Mouse (Mus musculus) limb, embryonic 10.5 days (tissue): ENCODE measurements around the gene Ankrd28. TPM values are rescaled to one million over a fixed set of nuclear protein-coding genes. Genes with fewer than 3 reads are reported as not detected.

Source experiments
- DNase-seq: peaks from one replicate; pipeline ENCODE4 v3.0.0-alpha.2; 2017; ENCODE audit warnings: low spot score
- H3K27ac ChIP-seq: fragments of 300-500 bp; sonication (generic); 2 replicates; pipeline ENCODE4 v1.5.1; 2016; ENCODE audit warnings: mild to moderate bottlenecking
- H3K27me3 ChIP-seq: fragments of 300-500 bp; sonication (generic); 2 replicates; pipeline ENCODE4 v1.6.1; 2016; ENCODE audit warnings: low read depth, mild to moderate bottlenecking; ENCODE audit not compliant: poor library complexity, severe bottlenecking
- H3K36me3 ChIP-seq: fragments of 300-500 bp; sonication (generic); 2 replicates; pipeline ENCODE4 v1.6.1; 2016; ENCODE audit warnings: mild to moderate bottlenecking, moderate library complexity
- H3K4me1 ChIP-seq: fragments of 300-500 bp; sonication (generic); 2 replicates; pipeline ENCODE4 v1.6.1; 2016
- H3K4me3 ChIP-seq: fragments of 300-500 bp; sonication (generic); 2 replicates; pipeline ENCODE4 v1.5.1; 2016; ENCODE audit warnings: mild to moderate bottlenecking, moderate library complexity
- H3K9me3 ChIP-seq: fragments of 300-500 bp; sonication (generic); replicated peaks from 2 replicates; pipeline ENCODE4 v1.6.1; 2016; ENCODE audit warnings: mild to moderate bottlenecking
- WGBS: fragments of 180-500 bp; shearing (Covaris S2); methylation state at CpG from one replicate; pipeline ENCODE4 v1.1.7; 2016; 5-methylcytosine and 5-hydroxymethylcytosine counted together
- polyA plus RNA-seq: library from polyadenylated mRNA; unstranded; fragments of >200 nt; fragmentation: Nextera tagmentation; extraction: Ambion mirVana; gene quantifications from 2 replicates; pipeline ENCODE4 v1.2.1, GENCODE M21; 2016

Ankrd28 gene
- polyA plus RNA-seq, 1 experiment from 2014 or later: 10.1 TPM

DNA sequence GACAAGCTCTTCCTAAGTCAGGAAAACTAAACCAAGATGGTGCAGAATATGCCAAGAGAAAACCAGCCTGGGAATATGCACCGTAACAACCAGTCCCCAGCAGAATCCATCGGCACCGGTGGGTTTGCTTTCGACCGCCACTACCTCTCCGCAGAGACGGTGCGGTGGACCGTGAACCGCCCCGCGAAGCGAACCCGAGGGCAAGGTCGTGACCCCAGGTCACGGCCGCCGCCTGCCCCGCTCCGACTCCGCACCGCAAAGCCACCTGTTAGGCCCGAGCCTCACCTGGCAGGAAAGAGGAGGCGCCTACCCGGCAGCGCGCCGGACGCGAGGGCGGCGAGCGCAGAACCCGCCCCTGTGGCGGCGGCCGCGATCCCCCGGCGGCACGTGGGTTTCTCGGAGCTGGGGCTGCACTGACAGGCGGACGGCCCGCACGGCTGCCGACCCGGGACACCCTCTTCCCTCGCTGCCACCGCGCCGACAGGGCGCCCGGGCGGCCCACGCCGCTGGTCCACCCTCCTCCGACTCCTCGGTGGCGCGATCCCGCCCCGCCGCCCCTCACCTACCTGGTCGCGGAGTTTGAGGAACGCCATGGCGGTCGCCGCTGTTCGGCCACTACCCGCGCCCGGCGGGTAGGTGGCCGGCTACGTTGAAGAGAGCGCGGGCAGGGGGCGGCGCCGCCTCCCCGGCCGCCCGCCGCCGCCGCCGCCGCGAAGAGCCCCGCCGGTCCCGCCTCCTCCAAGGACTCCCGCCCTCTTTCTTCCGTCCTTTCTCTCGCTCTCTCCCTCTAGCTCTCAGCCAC is 489 bp downstream of the Ankrd28 start:
- H3K36me3 ChIP-seq: no peaks in the 10 kb centered on the region
- WGBS: under 1% methylated on average over 96 of the region's 97 CpGs
- H3K9me3 ChIP-seq: no peaks in the 10 kb centered on the region
- H3K27me3 ChIP-seq: no peaks in the 10 kb centered on the region
- DNase-seq: peak; percentile 73
- peak overlapping the region; percentile 99 for H3K4me3 ChIP-seq
- H3K27ac ChIP-seq: peak overlapping the region; percentile 95
- peaks cover 15% of the 10 kb centered on the region for H3K4me1 ChIP-seq

DNA sequence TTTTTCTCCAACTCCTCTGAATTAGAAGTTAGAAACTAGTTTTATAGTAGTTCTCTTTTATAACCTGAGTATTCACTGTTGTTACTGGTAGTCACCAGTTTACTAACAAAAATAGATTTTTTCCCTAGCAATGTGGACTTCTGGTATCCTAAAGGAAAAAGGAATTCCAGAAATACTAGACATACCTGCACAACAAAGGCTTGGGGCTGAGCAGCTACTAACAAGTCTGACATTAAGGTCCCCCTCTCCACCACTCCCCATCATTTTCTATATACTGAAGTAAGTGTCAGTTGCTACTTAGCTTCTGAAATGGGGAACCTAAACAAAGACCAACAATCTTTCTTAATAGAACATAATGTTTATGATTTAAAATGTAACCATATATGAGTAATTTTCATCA is 3.2 kb downstream of the Ankrd28 start:
- no peak overlapping the region for H3K4me3 ChIP-seq
- DNase-seq: no peak
- H3K4me1 ChIP-seq: peaks cover 15% of the 10 kb centered on the region
- H3K9me3 ChIP-seq: no peaks in the 10 kb centered on the region
- no peak overlapping the region for H3K27ac ChIP-seq
- H3K27me3 ChIP-seq: no peaks in the 10 kb centered on the region
- H3K36me3 ChIP-seq: no peaks in the 10 kb centered on the region

DNA sequence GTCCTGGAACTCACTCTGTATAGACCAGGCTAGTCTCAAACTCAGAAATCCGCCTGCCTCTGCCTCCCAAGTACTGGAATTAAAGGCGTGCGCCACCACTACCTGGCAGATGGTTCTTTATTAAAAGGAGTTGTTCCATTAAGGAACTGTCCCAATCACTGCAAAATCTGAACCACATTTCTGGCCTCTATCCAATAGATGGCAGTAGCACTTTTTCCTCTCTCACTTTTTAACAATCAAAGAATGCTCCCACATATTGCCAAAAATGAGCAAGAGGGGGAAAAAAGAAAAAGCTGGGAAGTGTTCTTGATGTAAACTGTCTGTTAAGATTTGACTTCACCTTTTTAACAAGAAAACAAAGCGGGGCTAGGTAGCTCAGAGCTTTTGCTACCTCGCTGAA is 20.5 kb downstream of the Ankrd28 start:
- no peak for DNase-seq
- H3K4me3 ChIP-seq: no peak overlapping the region
- 93% methylated on average over 5 of the region's 5 CpGs for WGBS

DNA sequence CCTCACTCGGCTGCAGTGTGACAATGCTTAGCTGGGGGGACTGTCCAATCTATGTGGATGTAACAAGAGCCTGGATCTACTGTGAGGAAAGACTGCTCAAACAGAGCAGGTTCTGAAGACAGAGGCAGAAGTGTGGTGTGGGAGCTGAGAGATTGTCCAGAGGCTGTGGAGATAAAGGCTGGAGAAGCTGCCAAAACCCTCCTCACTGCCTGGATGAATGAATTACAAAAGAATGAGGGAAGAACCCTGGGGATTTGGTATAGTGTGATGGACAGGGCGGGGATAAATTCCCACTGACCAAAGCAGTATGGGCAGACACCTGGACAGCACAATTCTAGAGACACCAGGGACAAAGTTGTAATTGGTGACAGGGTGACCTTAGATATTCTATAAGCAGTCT is 26.7 kb downstream of the Ankrd28 start:
- no peaks in the 10 kb centered on the region for H3K27me3 ChIP-seq
- DNase-seq: no peak
- no peaks in the 10 kb centered on the region for H3K9me3 ChIP-seq
- H3K4me1 ChIP-seq: peaks cover 2% of the 10 kb centered on the region; the same call in 1 of the 2 replicates
- WGBS: 78% methylated on average over 2 of the region's 2 CpGs
- no peak overlapping the region for H3K4me3 ChIP-seq
- H3K27ac ChIP-seq: no peak overlapping the region
- H3K36me3 ChIP-seq: 0 out of 2 replicates have a peak, but pooled peaks cover 3% of the 10 kb centered on the region

More for the DNA sequence above, 20.5 kb downstream of the Ankrd28 start:
- Histone ChIP-seq H3K27ac (no peak overlapping the region), H3K4me1 (no peaks in the 10 kb centered on the region), H3K9me3 (no peaks in the 10 kb centered on the region), H3K36me3 (0 out of 2 replicates have a peak, but pooled peaks cover 3% of the 10 kb centered on the region), H3K27me3 (no peaks in the 10 kb centered on the region)

DNA sequence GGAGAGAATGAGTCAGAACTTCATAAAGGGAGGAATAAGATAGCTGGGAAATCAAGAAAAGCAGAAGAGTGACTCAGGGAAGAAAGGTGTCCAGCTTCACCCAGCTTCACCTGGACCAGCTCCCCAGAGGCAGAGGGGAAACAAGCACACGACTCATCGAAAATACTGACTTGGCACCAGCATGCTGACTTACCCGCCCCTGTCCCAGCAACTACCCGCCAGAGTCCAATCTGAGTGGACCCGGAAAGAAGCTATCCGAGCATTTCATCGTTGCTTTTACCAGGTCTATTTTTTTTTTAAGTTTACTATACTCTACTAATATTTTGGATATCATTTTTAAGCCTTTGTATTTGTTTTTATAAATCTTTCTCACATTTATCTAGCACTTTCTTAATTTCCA is 29.5 kb downstream of the Ankrd28 start:
- Histone ChIP-seq H3K36me3 (no peaks in the 10 kb centered on the region), H3K27me3 (no peaks in the 10 kb centered on the region), H3K4me3 (no peak overlapping the region), H3K4me1 (peaks cover 3% of the 10 kb centered on the region; the same call in 1 of the 2 replicates), H3K27ac (no peak overlapping the region), H3K9me3 (no peaks in the 10 kb centered on the region)
- DNase-seq: no peak
- 85% methylated on average over 7 of the region's 7 CpGs for WGBS

DNA sequence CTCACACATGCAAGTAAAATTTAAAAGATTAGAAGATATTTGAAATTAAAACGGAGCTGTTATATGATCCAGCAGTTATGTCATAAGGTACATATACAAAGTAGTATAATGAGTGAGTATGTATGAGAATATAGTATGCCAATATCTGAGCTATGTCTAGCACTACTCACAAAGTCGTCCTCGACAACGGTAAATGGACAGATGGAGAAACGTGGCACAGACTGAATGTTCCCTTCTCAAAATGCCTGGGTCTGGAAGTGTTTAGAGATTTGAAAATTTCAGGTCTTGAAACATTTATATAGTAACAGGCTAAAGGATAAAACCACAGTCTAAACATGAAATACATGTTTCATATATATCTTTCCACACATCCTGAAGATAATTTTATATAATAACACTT is 30.0 kb downstream of the Ankrd28 start:
- no peaks in the 10 kb centered on the region for H3K36me3 ChIP-seq
- 88% methylated on average over 5 of the region's 5 CpGs for WGBS
- no peak overlapping the region for H3K4me3 ChIP-seq
- H3K27me3 ChIP-seq: no peaks in the 10 kb centered on the region
- no peak overlapping the region for H3K27ac ChIP-seq
- DNase-seq: no peak
- peaks cover 3% of the 10 kb centered on the region; the same call in 1 of the 2 replicates for H3K4me1 ChIP-seq
- H3K9me3 ChIP-seq: no peaks in the 10 kb centered on the region

DNA sequence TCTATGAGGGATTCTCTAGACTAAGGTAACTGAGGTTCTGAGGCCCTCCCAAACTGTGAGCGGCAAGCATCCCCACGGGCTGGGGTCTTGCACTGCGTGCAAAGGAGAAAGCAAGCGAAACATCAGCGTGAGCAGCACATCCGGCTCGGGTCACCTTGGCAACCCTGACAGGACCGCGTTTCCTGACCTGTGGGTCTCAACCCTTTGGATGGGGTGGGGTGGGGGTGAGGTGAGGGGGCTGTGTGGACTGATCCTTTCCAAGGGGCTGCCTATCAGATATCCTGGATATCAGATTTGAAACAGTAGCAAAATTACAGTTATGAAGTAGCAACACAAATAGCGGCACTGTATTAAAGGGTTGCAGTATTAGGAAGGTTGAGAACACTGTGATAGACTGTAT is 31.5 kb downstream of the Ankrd28 start:
- Histone ChIP-seq H3K4me1 (peaks cover 3% of the 10 kb centered on the region; the same call in 1 of the 2 replicates), H3K36me3 (no peaks in the 10 kb centered on the region), H3K27me3 (no peaks in the 10 kb centered on the region), H3K27ac (no peak overlapping the region), H3K9me3 (no peaks in the 10 kb centered on the region), H3K4me3 (no peak overlapping the region)
- WGBS: 81% methylated on average over 10 of the region's 10 CpGs
- no peak for DNase-seq

DNA sequence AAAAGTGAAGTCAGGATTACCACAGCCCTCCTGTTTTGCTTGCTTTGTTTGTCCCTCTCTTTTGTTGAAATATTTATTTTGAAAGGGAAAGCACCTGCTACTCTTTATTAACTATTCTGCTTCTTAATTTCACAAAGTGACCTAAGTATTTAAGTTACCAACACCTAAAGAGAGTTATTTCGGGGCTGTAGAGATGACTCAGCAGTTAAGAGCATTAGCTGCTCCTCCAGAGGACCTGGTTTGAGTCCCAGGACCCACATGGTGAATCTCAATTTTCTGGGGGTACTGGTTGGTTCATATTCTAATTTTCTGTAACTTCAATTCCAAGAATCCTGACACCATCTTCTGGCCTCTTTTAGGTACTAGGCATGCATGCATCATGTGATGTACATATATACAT is 34.9 kb downstream of the Ankrd28 start:
- Histone ChIP-seq H3K27me3 (no peaks in the 10 kb centered on the region), H3K36me3 (no peaks in the 10 kb centered on the region), H3K4me1 (peaks cover 3% of the 10 kb centered on the region; the same call in 1 of the 2 replicates), H3K9me3 (no peaks in the 10 kb centered on the region), H3K4me3 (no peak overlapping the region), H3K27ac (no peak overlapping the region)
- 67% methylated on average over 1 of the region's 1 CpGs for WGBS
- DNase-seq: no peak

DNA sequence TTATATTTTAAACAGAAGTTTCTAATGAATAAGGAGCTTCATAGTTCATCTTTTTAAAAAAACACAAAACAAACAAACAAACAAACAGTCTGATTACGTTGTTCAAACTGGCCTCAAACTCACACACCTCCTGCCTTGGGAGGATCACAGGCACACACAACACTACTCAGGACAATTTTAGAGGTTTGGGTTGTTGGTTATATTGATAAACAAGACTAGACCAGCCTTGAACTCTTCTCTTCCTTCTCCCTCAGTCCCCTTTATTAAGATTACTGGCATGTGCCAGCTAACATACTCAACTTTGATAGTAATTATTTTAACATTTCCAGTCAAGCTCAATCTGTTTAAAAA is 35.7 kb downstream of the Ankrd28 start:
- 52% methylated on average over 1 of the region's 1 CpGs for WGBS
- no peaks in the 10 kb centered on the region for H3K36me3 ChIP-seq
- no peak overlapping the region for H3K4me3 ChIP-seq

DNA sequence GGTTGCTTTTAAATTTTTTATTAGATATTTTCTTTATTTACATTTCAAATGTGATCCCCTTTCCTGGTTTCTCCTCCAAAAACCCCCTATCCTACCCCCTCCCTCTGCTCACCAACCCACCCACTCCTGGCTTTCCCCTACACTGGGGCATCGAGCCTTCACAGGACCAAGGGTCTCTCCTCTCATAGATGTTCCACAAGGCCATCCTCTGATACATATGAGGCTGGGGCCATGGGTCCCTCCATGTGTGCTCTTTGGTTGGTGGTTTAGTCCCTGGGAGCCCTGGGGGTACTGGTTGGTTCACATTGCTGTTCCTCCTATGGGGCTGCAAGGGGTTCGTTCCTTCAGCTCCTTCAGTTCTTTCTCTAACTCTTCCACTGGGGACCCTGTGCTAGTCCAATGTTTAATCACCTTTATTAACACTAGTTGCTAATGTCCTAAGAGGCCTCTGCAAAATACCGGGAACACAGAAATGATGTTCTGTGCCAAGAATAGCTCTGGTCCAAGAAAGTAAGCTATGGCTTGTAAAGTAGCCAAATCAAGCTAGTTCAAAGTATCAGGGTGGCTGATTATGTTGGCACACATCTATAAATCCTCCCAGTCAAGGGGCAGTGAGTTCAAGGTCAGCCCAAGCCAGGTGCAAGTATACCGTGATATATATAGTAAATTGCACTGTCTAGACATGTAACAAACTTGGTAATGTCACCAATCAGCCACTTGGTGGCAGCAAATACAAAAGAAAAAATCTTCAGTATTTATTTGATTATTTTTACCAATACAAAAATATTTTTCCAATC is 36.3 kb downstream of the Ankrd28 start:
- Histone ChIP-seq H3K4me1 (peaks cover 3% of the 10 kb centered on the region; the same call in 1 of the 2 replicates), H3K9me3 (no peaks in the 10 kb centered on the region), H3K27ac (no peak overlapping the region), H3K27me3 (no peaks in the 10 kb centered on the region), H3K36me3 (no peaks in the 10 kb centered on the region), H3K4me3 (no peak overlapping the region)
- WGBS: 75% methylated on average over 4 of the region's 4 CpGs
- DNase-seq: no peak

More for the DNA sequence above, 35.7 kb downstream of the Ankrd28 start:
- Histone ChIP-seq H3K27me3 (no peaks in the 10 kb centered on the region), H3K4me1 (peaks cover 3% of the 10 kb centered on the region; the same call in 1 of the 2 replicates), H3K27ac (no peak overlapping the region), H3K9me3 (no peaks in the 10 kb centered on the region)
- no peak for DNase-seq

DNA sequence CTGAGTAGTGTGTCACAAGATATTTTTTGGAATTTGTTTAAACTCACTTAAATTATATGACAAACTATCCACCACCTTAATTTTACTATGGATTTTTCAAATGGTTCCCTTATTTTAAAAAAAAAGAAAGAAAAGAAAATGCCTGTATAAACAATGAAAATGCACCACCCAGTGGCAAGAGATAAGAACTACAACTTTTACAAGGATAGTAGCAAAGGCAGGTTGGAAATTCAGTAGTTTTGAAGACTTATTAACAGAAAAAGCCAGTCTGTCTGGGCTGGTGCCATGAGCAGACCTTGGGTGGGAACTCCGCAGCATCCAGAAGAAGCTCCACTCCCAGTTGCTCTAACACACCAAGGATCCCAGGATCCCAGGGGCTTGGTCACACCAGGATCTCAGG is 39.7 kb downstream of the Ankrd28 start:
- H3K4me1 ChIP-seq: no peaks in the 10 kb centered on the region
- no peaks in the 10 kb centered on the region for H3K9me3 ChIP-seq
- WGBS: 50% methylated on average over 1 of the region's 1 CpGs
- no peaks in the 10 kb centered on the region for H3K36me3 ChIP-seq
- H3K4me3 ChIP-seq: no peak overlapping the region
- H3K27me3 ChIP-seq: no peaks in the 10 kb centered on the region
- DNase-seq: no peak
- H3K27ac ChIP-seq: no peak overlapping the region

DNA sequence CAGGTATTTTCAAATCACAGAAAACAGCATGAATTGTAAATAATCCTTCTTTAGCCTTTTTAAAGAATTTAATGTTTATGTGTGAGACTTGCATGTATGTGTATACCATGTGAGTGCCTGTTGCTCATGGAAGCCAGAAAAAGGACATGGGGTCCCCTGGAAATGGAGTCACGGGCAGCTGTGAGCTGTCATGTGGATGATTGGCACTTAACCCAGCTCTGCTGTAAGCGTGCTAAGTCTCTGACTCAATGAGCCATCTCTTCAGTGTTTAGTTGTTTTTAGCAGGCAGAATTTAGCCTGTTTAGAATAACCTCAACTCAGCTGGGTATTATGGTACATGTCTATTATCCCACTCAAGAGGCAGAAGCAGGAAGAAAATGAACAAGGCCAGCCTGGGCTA is 43.5 kb downstream of the Ankrd28 start:
- no peaks in the 10 kb centered on the region for H3K27me3 ChIP-seq
- no peak overlapping the region for H3K4me3 ChIP-seq
- H3K9me3 ChIP-seq: no peaks in the 10 kb centered on the region
- DNase-seq: no peak
- H3K36me3 ChIP-seq: no peaks in the 10 kb centered on the region
- peaks cover 13% of the 10 kb centered on the region for H3K4me1 ChIP-seq
- no peak overlapping the region for H3K27ac ChIP-seq
- 82% methylated on average over 2 of the region's 2 CpGs for WGBS

DNA sequence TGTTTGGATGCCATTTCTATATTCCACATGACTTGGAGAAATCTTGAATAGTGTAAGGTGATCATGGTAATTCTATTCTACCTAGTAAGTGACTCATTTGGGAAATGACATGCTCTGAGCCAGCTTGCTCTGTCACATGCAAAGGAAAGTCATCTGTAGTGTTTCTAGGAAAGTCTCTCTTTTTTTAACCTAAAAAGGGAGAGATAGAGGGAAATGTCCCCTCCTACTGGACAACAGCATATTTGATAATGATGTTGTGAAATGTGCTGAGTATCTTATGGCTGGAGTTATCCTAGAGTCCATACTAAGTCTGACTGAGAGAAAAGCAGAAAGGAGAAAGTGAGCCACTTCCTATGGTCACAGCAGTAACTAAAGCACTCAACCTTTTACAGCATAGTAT is 44.8 kb downstream of the Ankrd28 start:
- no peaks in the 10 kb centered on the region for H3K27me3 ChIP-seq
- no peaks in the 10 kb centered on the region for H3K36me3 ChIP-seq
- DNase-seq: no peak
- peaks cover 25% of the 10 kb centered on the region for H3K4me1 ChIP-seq
- H3K4me3 ChIP-seq: no peak overlapping the region
- no peaks in the 10 kb centered on the region for H3K9me3 ChIP-seq
- no peak overlapping the region for H3K27ac ChIP-seq
